Mouse (Mus musculus): ENCODE measurements around the gene Lancl2. TPM values are rescaled to one million over a fixed set of nuclear protein-coding genes. Genes with fewer than 3 reads are reported as not detected.
A peak's percentile ranks its signal among the peaks of the same experiment; 100 is the strongest.

Lancl2 gene
- polyA plus RNA-seq (2012; rRNA removed): 15.5 and 17.8 TPM in 2 replicates
- polyA plus RNA-seq (2014; fragmentation: Nextera tagmentation; extraction: Ambion mirVana): 23.0 and 27.6 TPM in 2 replicates

DNA sequence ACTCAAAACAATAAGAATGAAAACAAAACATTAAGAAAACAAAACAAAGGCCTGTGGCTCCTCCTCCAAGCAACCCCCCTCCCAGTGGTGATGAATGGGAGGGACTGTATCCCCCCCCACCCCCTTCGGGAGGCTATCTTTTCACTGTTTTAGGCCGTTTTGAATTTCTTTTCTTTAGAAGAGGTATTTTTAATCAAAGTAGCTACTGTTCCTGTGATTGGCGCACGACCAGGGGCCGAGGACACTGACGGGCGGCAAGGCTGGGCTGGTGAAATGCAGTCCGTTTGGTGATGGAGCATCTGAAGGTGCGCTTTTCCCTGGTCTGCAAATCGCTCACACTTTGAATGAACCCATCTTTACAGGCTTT is at the start of gene Lancl2:
Gene Lancl2, plus strand, starts transcription at position 165 of the 367 bp plus-strand sequence.
- WGBS: 0% methylated on average over 10 of the region's 10 CpGs
- Histone ChIP-seq H3K9me3 (ENCODE audit: control insufficient read depth, low read length) (no peaks in the 10 kb centered on the region), H3K27ac (replicated peaks; ENCODE audit: low read depth, low read length) (peak within 1 kb of the TSS; percentile 96), H3K9ac (ENCODE audit: low read depth, low read length, severe bottlenecking) (peak within 1 kb of the TSS; percentile 82), H3K4me1 (ENCODE audit: control insufficient read depth, insufficient read depth, low read length) (peaks cover 4% of the 10 kb centered on the region; the same call in 1 of the 2 replicates), H3K36me3 (ENCODE audit: control insufficient read depth, insufficient read depth, low read length) (no peaks in the 10 kb centered on the region), H3K4me2 (replicated peaks; ENCODE audit: low read depth, low read length, severe bottlenecking) (peak within 1 kb of the TSS; percentile 68), H3K4me3 (replicated peaks; ENCODE audit: low read length) (peak within 1 kb of the TSS; percentile 63), H3K27me3 (ENCODE audit: control insufficient read depth, insufficient read depth, low read length) (no peaks in the 10 kb centered on the region)
- TF ChIP-seq POLR2A (IDR thresholded peaks at IDR 0.05; ENCODE audit: borderline replicate concordance, extremely low read depth, insufficient read depth, insufficient read length): no peak
- ATAC-seq (ENCODE audit: low FRiP score, low read depth) (0 out of 2 replicates have a peak, but pooled peaks have one; percentile 10), DNase-seq (ENCODE audit: low spot score) (peak; percentile 35)

- Histone ChIP-seq H3K9ac (ENCODE audit: low read depth, low read length, severe bottlenecking) (no peak overlapping the region), H3K4me3 (replicated peaks; ENCODE audit: low read length) (no peak overlapping the region), H3K36me3 (ENCODE audit: control insufficient read depth, insufficient read depth, low read length) (no peaks in the 10 kb centered on the region), H3K4me2 (replicated peaks; ENCODE audit: low read depth, low read length, severe bottlenecking) (no peak overlapping the region), H3K9me3 (ENCODE audit: control insufficient read depth, low read length) (no peaks in the 10 kb centered on the region), H3K27ac (replicated peaks; ENCODE audit: low read depth, low read length) (no peak overlapping the region), H3K27me3 (ENCODE audit: control insufficient read depth, insufficient read depth, low read length) (no peaks in the 10 kb centered on the region), H3K4me1 (ENCODE audit: control insufficient read depth, insufficient read depth, low read length) (no peaks in the 10 kb centered on the region)
- no peak for TF ChIP-seq POLR2A (IDR thresholded peaks at IDR 0.05; ENCODE audit: borderline replicate concordance, extremely low read depth, insufficient read depth, insufficient read length)
- ATAC-seq (ENCODE audit: low FRiP score, low read depth): no peak
- DNase-seq (ENCODE audit: low spot score): no peak
- WGBS: 84% methylated on average over 4 of the region's 4 CpGs
Observed at GRCm38 (mm10) chr6:57661295-57661694, 41.0 kb upstream of the Lancl2 start.

GRCm38 (mm10) chr6:57684156-57684555 is 18.2 kb upstream of the Lancl2 start:
- 96% methylated on average over 1 of the region's 1 CpGs for WGBS
- Histone ChIP-seq H3K27ac (replicated peaks; ENCODE audit: low read depth, low read length) (no peak overlapping the region), H3K4me2 (replicated peaks; ENCODE audit: low read depth, low read length, severe bottlenecking) (no peak overlapping the region), H3K9ac (ENCODE audit: low read depth, low read length, severe bottlenecking) (no peak overlapping the region), H3K27me3 (ENCODE audit: control insufficient read depth, insufficient read depth, low read length) (no peaks in the 10 kb centered on the region), H3K4me1 (ENCODE audit: control insufficient read depth, insufficient read depth, low read length) (no peaks in the 10 kb centered on the region), H3K36me3 (ENCODE audit: control insufficient read depth, insufficient read depth, low read length) (peaks cover 4% of the 10 kb centered on the region; the same call in 1 of the 2 replicates), H3K4me3 (replicated peaks; ENCODE audit: low read length) (no peak overlapping the region), H3K9me3 (ENCODE audit: control insufficient read depth, low read length) (no peaks in the 10 kb centered on the region)
- ATAC-seq (ENCODE audit: low FRiP score, low read depth): no peak
- no peak for DNase-seq (ENCODE audit: low spot score)
- TF ChIP-seq POLR2A (IDR thresholded peaks at IDR 0.05; ENCODE audit: borderline replicate concordance, extremely low read depth, insufficient read depth, insufficient read length): no peak

DNA sequence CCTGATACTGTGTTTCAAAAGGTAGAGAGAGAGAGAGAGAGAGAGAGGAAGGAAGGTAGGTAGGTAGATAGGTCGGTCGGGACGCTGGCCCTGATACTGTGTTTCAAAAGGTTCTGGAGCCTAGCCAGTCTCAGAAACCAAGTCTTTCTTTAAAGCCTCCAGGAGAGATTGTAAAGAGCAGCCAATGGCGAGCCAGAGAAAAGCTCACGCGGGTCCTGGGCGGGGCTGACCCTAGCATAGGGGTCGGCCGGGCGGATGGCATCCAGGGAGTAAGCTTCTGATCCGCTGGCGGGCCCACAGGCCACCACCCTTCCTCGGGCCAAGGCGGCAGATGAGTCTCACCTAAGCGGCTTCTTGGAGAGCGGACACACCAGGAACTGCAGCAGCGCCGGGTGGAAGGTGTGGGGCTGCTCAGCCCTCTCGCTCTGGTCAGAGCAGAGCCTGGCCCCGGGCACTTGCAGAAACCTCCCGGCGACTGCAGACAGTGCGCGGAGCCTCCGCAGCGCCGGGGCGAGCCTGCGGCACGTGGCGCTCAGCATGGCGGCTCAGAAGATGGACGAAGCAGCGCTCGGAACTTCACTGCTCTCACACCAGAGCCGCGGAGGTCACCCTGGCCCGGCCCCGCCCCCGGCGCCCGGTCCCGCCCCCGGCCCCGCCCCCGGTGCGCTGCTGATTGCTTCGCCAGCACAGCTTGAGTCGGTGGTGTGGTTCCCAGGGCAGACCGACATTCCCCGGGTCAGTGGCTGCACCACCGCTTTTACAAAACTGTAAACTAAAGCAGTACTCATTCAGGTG is 10.7 kb upstream of the Lancl2 start, which contains the start of gene Pyurf:
Gene Pyurf, minus strand, starts transcription at position 612 of the 795 bp plus-strand sequence.
- Histone ChIP-seq H3K4me1 (ENCODE audit: control insufficient read depth, insufficient read depth, low read length) (peaks cover 3% of the 10 kb centered on the region; the same call in 1 of the 2 replicates), H3K9me3 (ENCODE audit: control insufficient read depth, low read length) (no peaks in the 10 kb centered on the region), H3K9ac (ENCODE audit: low read depth, low read length, severe bottlenecking) (peak within 1 kb of the TSS; percentile 81), H3K4me2 (replicated peaks; ENCODE audit: low read depth, low read length, severe bottlenecking) (peak within 1 kb of the TSS; percentile 57), H3K4me3 (replicated peaks; ENCODE audit: low read length) (peak within 1 kb of the TSS; percentile 81), H3K27me3 (ENCODE audit: control insufficient read depth, insufficient read depth, low read length) (no peaks in the 10 kb centered on the region), H3K27ac (replicated peaks; ENCODE audit: low read depth, low read length) (peak within 1 kb of the TSS; percentile 91), H3K36me3 (ENCODE audit: control insufficient read depth, insufficient read depth, low read length) (peaks cover 4% of the 10 kb centered on the region; the same call in 1 of the 2 replicates)
- ATAC-seq (ENCODE audit: low FRiP score, low read depth): peak; percentile 97
- TF ChIP-seq POLR2A (IDR thresholded peaks at IDR 0.05; ENCODE audit: borderline replicate concordance, extremely low read depth, insufficient read depth, insufficient read length): 0 out of 2 replicates have a peak, but pooled peaks have one; percentile 39
- DNase-seq (ENCODE audit: low spot score): peak; percentile 85
- under 1% methylated on average over 51 of the region's 52 CpGs for WGBS

DNA sequence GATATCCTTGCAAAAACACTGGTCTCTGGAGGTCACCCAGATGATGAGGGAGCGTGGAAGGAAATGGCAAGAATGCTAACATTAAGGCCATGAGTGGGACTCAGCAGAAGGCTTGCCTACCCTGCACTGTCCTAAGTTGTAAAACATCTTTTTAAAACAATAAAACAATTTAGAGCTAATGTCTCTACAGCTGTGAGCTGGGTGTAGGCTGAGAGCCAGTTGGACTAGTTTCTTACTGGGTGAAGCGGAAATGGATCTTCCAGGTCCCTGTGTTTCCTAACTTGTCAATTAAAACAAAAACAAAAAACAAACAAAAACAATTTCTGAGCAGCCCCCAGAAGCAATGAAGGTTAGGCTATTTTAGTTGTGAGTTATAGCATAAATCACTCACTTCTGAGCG is 9.2 kb upstream of the Lancl2 start:
- TF ChIP-seq POLR2A (IDR thresholded peaks at IDR 0.05; ENCODE audit: borderline replicate concordance, extremely low read depth, insufficient read depth, insufficient read length): no peak
- no peak for DNase-seq (ENCODE audit: low spot score)
- H3K4me2 ChIP-seq (replicated peaks; ENCODE audit: low read depth, low read length, severe bottlenecking): no peak overlapping the region
- 87% methylated on average over 3 of the region's 3 CpGs for WGBS
- no peak overlapping the region for H3K4me3 ChIP-seq (replicated peaks; ENCODE audit: low read length)
- ATAC-seq (ENCODE audit: low FRiP score, low read depth): no peak
- H3K9ac ChIP-seq (ENCODE audit: low read depth, low read length, severe bottlenecking): no peak overlapping the region
- H3K9me3 ChIP-seq (ENCODE audit: control insufficient read depth, low read length): no peaks in the 10 kb centered on the region
- H3K27ac ChIP-seq (replicated peaks; ENCODE audit: low read depth, low read length): no peak overlapping the region
- H3K36me3 ChIP-seq (ENCODE audit: control insufficient read depth, insufficient read depth, low read length): peaks cover 4% of the 10 kb centered on the region; the same call in 1 of the 2 replicates
- peaks cover 3% of the 10 kb centered on the region; the same call in 1 of the 2 replicates for H3K4me1 ChIP-seq (ENCODE audit: control insufficient read depth, insufficient read depth, low read length)
- H3K27me3 ChIP-seq (ENCODE audit: control insufficient read depth, insufficient read depth, low read length): no peaks in the 10 kb centered on the region

Data from limb, embryonic 14.5 days (tissue).